Mouse (Mus musculus): Measurements from ENCODE around the gene Prdm1.

Prdm1 gene

GRCm38 (mm10) chr10:44528291-44529082 is at the start of gene Prdm1:
Gene Prdm1, minus strand, starts transcription at chr10:44528501.
- in situ Hi-C loops (cut with MboI, MseI), result no loop called here

- in situ Hi-C loops (cut with MboI, MseI), result no loop called here
Measured at GRCm38 (mm10) chr10:44565971-44566370, 37.7 kb upstream of the Prdm1 start.

GRCm38 (mm10) chr10:44565109-44565508 is 36.8 kb upstream of the Prdm1 start:
- in situ Hi-C loops (cut with MboI, MseI), result no loop called here

- in situ Hi-C loops (cut with MboI, MseI), result no loop called here
Measured at GRCm38 (mm10) chr10:44556845-44557244, 28.5 kb upstream of the Prdm1 start.

GRCm38 (mm10) chr10:44555317-44555716 is 27.0 kb upstream of the Prdm1 start:
- in situ Hi-C loops (cut with MboI, MseI), result no loop called here

GRCm38 (mm10) chr10:44553648-44554047 is 25.3 kb upstream of the Prdm1 start:
- in situ Hi-C loops (cut with MboI, MseI), result no loop called here

GRCm38 (mm10) chr10:44539033-44539578 is 10.8 kb upstream of the Prdm1 start:
- in situ Hi-C loops (cut with MboI, MseI), result no loop called here

GRCm38 (mm10) chr10:44538137-44538536 is 9.8 kb upstream of the Prdm1 start:
- in situ Hi-C loops (cut with MboI, MseI), result no loop called here

- in situ Hi-C loops (cut with MboI, MseI), result no loop called here
Measured at GRCm38 (mm10) chr10:44530067-44530360, 1.7 kb upstream of the Prdm1 start.

- in situ Hi-C loops (cut with MboI, MseI), result no loop called here
Measured at GRCm38 (mm10) chr10:44529218-44530066, 1.1 kb upstream of the Prdm1 start.

GRCm38 (mm10) chr10:44527651-44528050 is 650 bp downstream of the Prdm1 start:
- in situ Hi-C loops (cut with MboI, MseI), result no loop called here

- in situ Hi-C loops (cut with MboI, MseI), result no loop called here
Measured at GRCm38 (mm10) chr10:44526751-44527591, 1.3 kb downstream of the Prdm1 start.

GRCm38 (mm10) chr10:44520189-44520588 is 8.1 kb downstream of the Prdm1 start:
- in situ Hi-C loops (cut with MboI, MseI), result no loop called here

GRCm38 (mm10) chr10:44518631-44519030 is 9.7 kb downstream of the Prdm1 start:
- in situ Hi-C loops (cut with MboI, MseI), result no loop called here

GRCm38 (mm10) chr10:44513108-44513507 is 15.2 kb downstream of the Prdm1 start:
- in situ Hi-C loops (cut with MboI, MseI), result no loop called here

- in situ Hi-C loops (cut with MboI, MseI), result no loop called here
Measured at GRCm38 (mm10) chr10:44511029-44511428, 17.3 kb downstream of the Prdm1 start.

GRCm38 (mm10) chr10:44508649-44509048 is 19.7 kb downstream of the Prdm1 start:
- in situ Hi-C loops (cut with MboI, MseI), result no loop called here

GRCm38 (mm10) chr10:44507984-44508383 is 20.3 kb downstream of the Prdm1 start:
- in situ Hi-C loops (cut with MboI, MseI), result no loop called here

GRCm38 (mm10) chr10:44502891-44503290 is 25.4 kb downstream of the Prdm1 start:
- in situ Hi-C loops (cut with MboI, MseI), result no loop called here

- in situ Hi-C loops (cut with MboI, MseI), result no loop called here
Measured at GRCm38 (mm10) chr10:44499897-44500519, 28.3 kb downstream of the Prdm1 start.

- in situ Hi-C loops (cut with MboI, MseI), result no loop called here
Measured at GRCm38 (mm10) chr10:44493818-44494492, 34.3 kb downstream of the Prdm1 start.
